Mouse (Mus musculus) lung, postnatal 0 days (tissue): ENCODE results near the gene Gm1604a.
"Not testable (repeated sequence)": the region's sequence is repeated elsewhere in the genome, so short reads cannot be mapped to it uniquely, and the experiment has no call there.

ENCODE experiments used
- CTCF ChIP-seq: IDR thresholded peaks from 2 replicates; pipeline ENCODE4 v1.5.1; 2016; ENCODE audit warnings: antibody characterized with exemption, mild to moderate bottlenecking
- EP300 ChIP-seq: IDR thresholded peaks from 2 replicates; pipeline ENCODE4 v1.6.1; 2016; ENCODE audit warnings: antibody characterized with exemption, mild to moderate bottlenecking, control low read depth

DNA sequence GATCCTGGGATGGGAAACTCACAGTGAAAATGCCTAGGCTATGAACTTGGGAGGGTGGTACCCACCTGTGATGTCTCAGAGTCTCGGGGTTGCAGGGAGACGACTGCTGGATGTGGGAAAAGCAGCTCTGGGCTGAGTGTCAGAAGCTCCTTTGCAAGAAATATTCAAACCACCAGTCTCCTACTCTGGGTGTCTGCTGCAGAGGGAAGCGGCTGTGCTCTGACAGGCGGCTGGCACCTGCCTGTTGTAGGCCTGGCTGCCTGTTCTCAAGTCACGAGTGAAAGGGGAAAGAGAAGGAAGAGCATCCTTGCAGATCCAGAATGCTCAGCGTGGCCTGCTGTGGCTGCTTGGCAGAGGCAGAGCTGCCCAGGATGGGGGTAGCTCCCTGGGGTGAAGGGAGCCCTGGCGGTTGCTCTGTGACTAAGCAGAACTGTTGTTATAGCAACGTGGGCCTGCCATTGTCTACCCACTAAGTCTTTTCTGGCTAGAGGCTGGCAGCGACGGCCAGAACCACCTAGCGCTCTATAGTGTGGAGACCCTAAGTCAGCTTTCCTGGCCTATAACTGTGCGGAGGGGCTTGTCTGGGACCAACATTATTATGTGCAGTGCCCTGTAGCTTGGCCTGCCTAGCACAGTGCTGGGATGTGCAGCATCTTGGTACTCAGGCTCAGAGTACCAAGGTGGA lies 72.6 kb downstream of the Gm1604a start:
- not testable (repeated sequence) for TF ChIP-seq EP300, CTCF
